Mouse (Mus musculus): ENCODE results near the gene Gm9887. TPM values are rescaled to one million over a fixed set of nuclear protein-coding genes. Genes with fewer than 3 reads are reported as not detected.

Gm9887 gene
- polyA plus RNA-seq, 1 experiment from 2014 or later: 0.80 TPM

DNA sequence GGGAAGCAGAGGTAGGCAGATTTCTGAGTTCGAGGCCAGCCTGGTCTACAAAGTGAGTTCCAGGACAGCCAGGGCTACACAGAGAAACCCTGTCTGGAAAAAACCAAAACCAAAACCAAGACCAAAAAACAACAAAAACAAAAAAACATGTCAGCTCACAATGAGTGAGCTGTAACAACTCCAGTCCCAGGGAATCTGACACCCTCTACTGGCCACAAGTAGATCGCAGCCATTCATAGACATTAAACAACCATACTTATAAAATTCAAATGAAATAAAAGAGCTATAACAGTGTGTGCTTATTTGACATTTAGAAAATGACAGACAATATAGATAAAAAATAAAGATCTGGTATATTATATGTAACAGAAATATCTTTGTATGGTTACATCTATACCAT, 38.7 kb downstream of the Gm9887 start:
- peaks cover 69% of the 10 kb centered on the region for H3K36me3 ChIP-seq (ENCODE audit: poor library complexity, severe bottlenecking)
- ATAC-seq: no peak
- no peaks in the 10 kb centered on the region for H3K27me3 ChIP-seq
- no peak overlapping the region for H3K27ac ChIP-seq
- no peak overlapping the region for H3K4me2 ChIP-seq
- H3K4me3 ChIP-seq: no peak overlapping the region
- H3K9me3 ChIP-seq (replicated peaks): no peaks in the 10 kb centered on the region
- H3K4me1 ChIP-seq: no peaks in the 10 kb centered on the region
- 87% methylated on average over 2 of the region's 2 CpGs for WGBS
- H3K9ac ChIP-seq: no peak overlapping the region

GRCm38 (mm10) chr12:69332147-69332546, 40.1 kb downstream of the Gm9887 start:
- Histone ChIP-seq H3K4me1 (no peaks in the 10 kb centered on the region), H3K27ac (no peak overlapping the region), H3K27me3 (no peaks in the 10 kb centered on the region), H3K4me2 (no peak overlapping the region), H3K9me3 (replicated peaks) (no peaks in the 10 kb centered on the region), H3K36me3 (ENCODE audit: poor library complexity, severe bottlenecking) (peaks cover 72% of the 10 kb centered on the region), H3K9ac (no peak overlapping the region), H3K4me3 (no peak overlapping the region)
- 92% methylated on average over 1 of the region's 1 CpGs for WGBS
- no peak for ATAC-seq

GRCm38 (mm10) chr12:69331187-69331586, 41.1 kb downstream of the Gm9887 start:
- H3K4me3 ChIP-seq: no peak overlapping the region
- peaks cover 74% of the 10 kb centered on the region for H3K36me3 ChIP-seq (ENCODE audit: poor library complexity, severe bottlenecking)
- H3K27ac ChIP-seq: no peak overlapping the region
- 94% methylated on average over 3 of the region's 3 CpGs for WGBS
- no peaks in the 10 kb centered on the region for H3K9me3 ChIP-seq (replicated peaks)
- no peak overlapping the region for H3K9ac ChIP-seq
- no peak for ATAC-seq
- no peaks in the 10 kb centered on the region for H3K4me1 ChIP-seq
- H3K4me2 ChIP-seq: no peak overlapping the region
- H3K27me3 ChIP-seq: no peaks in the 10 kb centered on the region

Small RNA genes within 50 kb of the gene (microRNA-seq; reads per million reads assigned to microRNA genes)
- gene Gm47299 (not detected), gene Gm47305 (not detected)

Other genes with a start within 250 kb of the Gm9887 start
- gene Rps29, start 213.3 kb downstream of the Gm9887 start, polyA plus RNA-seq (2015; fragmentation: Nextera tagmentation; extraction: Ambion mirVana): 1,496 and 1,783 TPM in 2 replicates
- 25.9 and 26.0 TPM in 2 replicates for gene Lrr1, start 203.6 kb downstream of the Gm9887 start, polyA plus RNA-seq (2015; fragmentation: Nextera tagmentation; extraction: Ambion mirVana)
- 402 and 469 TPM in 2 replicates for gene Rpl36al, start 188.4 kb downstream of the Gm9887 start, polyA plus RNA-seq (2015; fragmentation: Nextera tagmentation; extraction: Ambion mirVana)
- 28.6 and 29.3 TPM in 2 replicates for gene Mgat2, start 188.3 kb downstream of the Gm9887 start, polyA plus RNA-seq (2015; fragmentation: Nextera tagmentation; extraction: Ambion mirVana)
- gene Gm49383, start 175.4 kb downstream of the Gm9887 start, polyA plus RNA-seq (2015; fragmentation: Nextera tagmentation; extraction: Ambion mirVana): 37.0 TPM in 2 replicates
- gene Dnaaf2, start 174.0 kb downstream of the Gm9887 start, polyA plus RNA-seq (2015; fragmentation: Nextera tagmentation; extraction: Ambion mirVana): 11.1 and 13.5 TPM in 2 replicates
- gene Gm49384, start 168.2 kb downstream of the Gm9887 start, polyA plus RNA-seq (2015; fragmentation: Nextera tagmentation; extraction: Ambion mirVana): 32.5 and 32.9 TPM in 2 replicates
- 21.5 and 22.1 TPM in 2 replicates for gene Pole2, start 144.3 kb downstream of the Gm9887 start, polyA plus RNA-seq (2015; fragmentation: Nextera tagmentation; extraction: Ambion mirVana)
- 6.4 and 9.3 TPM in 2 replicates for gene Klhdc1, start 131.3 kb downstream of the Gm9887 start, polyA plus RNA-seq (2015; fragmentation: Nextera tagmentation; extraction: Ambion mirVana)
- gene Klhdc2, start 75.8 kb downstream of the Gm9887 start, polyA plus RNA-seq (2015; fragmentation: Nextera tagmentation; extraction: Ambion mirVana): 264 and 267 TPM in 2 replicates
- gene Nemf, start 15.3 kb downstream of the Gm9887 start, polyA plus RNA-seq (2015; fragmentation: Nextera tagmentation; extraction: Ambion mirVana): 99.3 and 99.9 TPM in 2 replicates
- gene Arf6, start 308 bp downstream of the Gm9887 start, polyA plus RNA-seq (2015; fragmentation: Nextera tagmentation; extraction: Ambion mirVana): 25.4 and 29.0 TPM in 2 replicates
- gene Vcpkmt, start 210.6 kb upstream of the Gm9887 start, polyA plus RNA-seq (2015; fragmentation: Nextera tagmentation; extraction: Ambion mirVana): 26.0 and 26.9 TPM in 2 replicates

Data from forebrain, embryonic 13.5 days (tissue).